8 mouse cellular contexts compared by ENCODE assay signal in genomic region chr4:59437990-59438854, GRCm38 (mm10). TPM values are rescaled to one million over a fixed set of nuclear protein-coding genes. Genes with fewer than 3 reads are reported as not detected.
DNase-seq lines count a peak whose midpoint lies in the region; ATAC-seq and TF ChIP-seq lines count a peak whose summit lies in the region.

Gene Susd1, minus strand, starts transcription at chr4:59438633.

- H3K4me2 ChIP-seq in heart, embryonic 14.5 days (ENCODE audit: low read length): peak within 1 kb of the TSS; percentile 99
- peak within 1 kb of the TSS; percentile 99 for H3K4me2 ChIP-seq in kidney, postnatal 0 days (ENCODE audit: low read length)
- peak within 1 kb of the TSS; percentile 98 for H3K4me2 ChIP-seq in liver, embryonic 13.5 days
- peak within 1 kb of the TSS; percentile 94 for H3K4me2 ChIP-seq in stomach, embryonic 14.5 days (replicated peaks; ENCODE audit: low read depth, low read length)

- DNase-seq in cerebellum, postnatal 36 days: peak; percentile 9 to 16
- no peak for DNase-seq in cerebellum, adult 9-10 months
- DNase-seq in kidney, postnatal 0 days (ENCODE audit: low spot score): peak; percentile 69
- DNase-seq in liver, embryonic 13.5 days: peak; percentile 75
- peak; percentile 67 for DNase-seq in naive thymus-derived CD4-positive, alpha-beta T cell, adult 2 months (ENCODE audit: low read depth)

- ATAC-seq in heart, embryonic 14.5 days (ENCODE audit: insufficient number of reproducible peaks, insufficient read depth, low FRiP score, low read depth): peak; percentile 76
- ATAC-seq in kidney, postnatal 0 days (replicated peaks; ENCODE audit: low FRiP score, low read depth): peak; percentile 77
- ATAC-seq in liver, embryonic 13.5 days (ENCODE audit: low read depth): peak; percentile 84
- peak; percentile 88 for ATAC-seq in stomach, embryonic 14.5 days (ENCODE audit: insufficient number of reproducible peaks, insufficient read depth, low FRiP score, low read depth)

- H3K9me3 ChIP-seq in erythroblast, embryonic 14.5 days (ENCODE audit: control insufficient read depth, low read length): no peaks in the 10 kb centered on the region
- H3K9me3 ChIP-seq in heart, embryonic 14.5 days (ENCODE audit: control insufficient read depth, low read length): no peaks in the 10 kb centered on the region
- H3K9me3 ChIP-seq in kidney, postnatal 0 days (replicated peaks; ENCODE audit: low read length): no peaks in the 10 kb centered on the region
- no peaks in the 10 kb centered on the region for H3K9me3 ChIP-seq in liver, embryonic 13.5 days (replicated peaks)
- H3K9me3 ChIP-seq in stomach, embryonic 14.5 days (ENCODE audit: control insufficient read depth, low read depth, low read length): no peaks in the 10 kb centered on the region; the same call in 1 of the 2 replicates

- H3K4me1 ChIP-seq in erythroblast, embryonic 14.5 days (ENCODE audit: control insufficient read depth): peaks cover 75% of the 10 kb centered on the region
- H3K4me1 ChIP-seq in heart, embryonic 14.5 days (ENCODE audit: control insufficient read depth in 2 of 2, insufficient read depth in 2 of 2, low read length in 2 of 2): peaks cover 10 to 16% of the 10 kb centered on the region in 2 experiments
- H3K4me1 ChIP-seq in kidney, postnatal 0 days (replicated peaks; ENCODE audit: insufficient read depth, low read length): peaks cover 17% of the 10 kb centered on the region; the same call in 1 of the 2 replicates
- H3K4me1 ChIP-seq in liver, embryonic 13.5 days (replicated peaks): peaks cover 81% of the 10 kb centered on the region
- peaks cover 17% of the 10 kb centered on the region for H3K4me1 ChIP-seq in stomach, embryonic 14.5 days (ENCODE audit: control insufficient read depth, insufficient read depth, low read length)

- no peaks in the 10 kb centered on the region for H3K27me3 ChIP-seq in erythroblast, embryonic 14.5 days (ENCODE audit: control insufficient read depth)
- no peaks in the 10 kb centered on the region for H3K27me3 ChIP-seq in heart, embryonic 14.5 days (ENCODE audit: control insufficient read depth, insufficient read depth, low read length)
- no peaks in the 10 kb centered on the region for H3K27me3 ChIP-seq in kidney, postnatal 0 days (ENCODE audit: insufficient read depth, low read length)
- H3K27me3 ChIP-seq in liver, embryonic 13.5 days: no peaks in the 10 kb centered on the region
- no peaks in the 10 kb centered on the region for H3K27me3 ChIP-seq in stomach, embryonic 14.5 days (ENCODE audit: control insufficient read depth, insufficient read depth, low read length)

- WGBS in heart, embryonic 14.5 days: under 1% methylated on average over 75 of the region's 75 CpGs
- under 1% methylated on average over 68 of the region's 75 CpGs for WGBS in kidney, postnatal 0 days
- WGBS in liver, embryonic 13.5 days (ENCODE audit: insufficient replicate concordance): under 1% methylated on average over 75 of the region's 75 CpGs
- under 1% methylated on average over 75 of the region's 75 CpGs for WGBS in stomach, embryonic 14.5 days

- H3K9ac ChIP-seq in heart, embryonic 14.5 days (ENCODE audit: low read length): peak within 1 kb of the TSS; percentile 82
- H3K9ac ChIP-seq in kidney, postnatal 0 days (ENCODE audit: low read depth, low read length): peak within 1 kb of the TSS; percentile 81
- peak within 1 kb of the TSS; percentile 85 for H3K9ac ChIP-seq in liver, embryonic 13.5 days
- H3K9ac ChIP-seq in stomach, embryonic 14.5 days (replicated peaks; ENCODE audit: low read depth, low read length): peak within 1 kb of the TSS; percentile 86

- peak within 1 kb of the TSS; percentile 80 for H3K4me3 ChIP-seq in erythroblast, embryonic 14.5 days (replicated peaks)
- peak within 1 kb of the TSS; percentile 78 to 81 for H3K4me3 ChIP-seq in heart, embryonic 14.5 days (ENCODE audit: control insufficient read depth in 1 of 2, insufficient read depth in 1 of 2, low read depth in 1 of 2, low read length in 2 of 2)
- H3K4me3 ChIP-seq in kidney, postnatal 0 days (replicated peaks; ENCODE audit: low read depth, low read length): peak within 1 kb of the TSS; percentile 55
- peak within 1 kb of the TSS; percentile 75 for H3K4me3 ChIP-seq in liver, embryonic 13.5 days (replicated peaks)
- peak within 1 kb of the TSS; percentile 76 for H3K4me3 ChIP-seq in stomach, embryonic 14.5 days (ENCODE audit: low read depth, low read length)

- no peak for TF ChIP-seq CTCF in kidney, postnatal 0 days (IDR thresholded peaks at IDR 0.05; ENCODE audit: low read depth)

- H3K36me3 ChIP-seq in erythroblast, embryonic 14.5 days (ENCODE audit: control insufficient read depth): peaks cover 2% of the 10 kb centered on the region; the same call in 1 of the 2 replicates
- H3K36me3 ChIP-seq in heart, embryonic 14.5 days (ENCODE audit: control insufficient read depth, insufficient read depth, low read length): no peaks in the 10 kb centered on the region
- H3K36me3 ChIP-seq in kidney, postnatal 0 days (ENCODE audit: insufficient read depth, low read length): no peaks in the 10 kb centered on the region
- H3K36me3 ChIP-seq in liver, embryonic 13.5 days: no peaks in the 10 kb centered on the region
- H3K36me3 ChIP-seq in stomach, embryonic 14.5 days (ENCODE audit: control insufficient read depth, insufficient read depth, low read length): no peaks in the 10 kb centered on the region

- peak within 1 kb of the TSS in 1 of 2 experiments; percentile 73; a peak in 2 of 4 replicates for H3K27ac ChIP-seq in heart, embryonic 14.5 days (replicated peaks in 1 of 2; ENCODE audit: control insufficient read depth in 1 of 2, insufficient read depth in 1 of 2, low read depth in 2 of 2, low read length in 2 of 2)
- H3K27ac ChIP-seq in kidney, postnatal 0 days: peak within 1 kb of the TSS; percentile 82
- H3K27ac ChIP-seq in liver, embryonic 13.5 days: peak within 1 kb of the TSS; percentile 90
- H3K27ac ChIP-seq in stomach, embryonic 14.5 days (ENCODE audit: low read length): peak within 1 kb of the TSS; percentile 96

RNA-seq across cellular contexts. Expression of gene Susd1, which starts in this region (rescaled TPM):
- polyA plus RNA-seq in erythroblast, embryonic 14.5 days (2012): 0.16 and 0.17 TPM in 2 replicates
- 3.6 and 4.4 TPM in 2 replicates for polyA plus RNA-seq in heart, embryonic 14.5 days (2014; fragmentation: Nextera tagmentation; extraction: Ambion mirVana)
- polyA plus RNA-seq in kidney, postnatal 0 days (2015; fragmentation: Nextera tagmentation; extraction: Ambion mirVana): 6.3 and 7.6 TPM in 2 replicates
- polyA plus RNA-seq in liver, embryonic 13.5 days (2015; fragmentation: Nextera tagmentation; extraction: Ambion mirVana): 11.2 and 13.5 TPM in 2 replicates
- polyA plus RNA-seq in stomach, embryonic 14.5 days (2014; fragmentation: Nextera tagmentation; extraction: Ambion mirVana): 8.2 and 9.9 TPM in 2 replicates
